Mouse (Mus musculus): ENCODE measurements around the gene Neb.

Neb gene

GRCm38 (mm10) chr2:52374706-52375105 lies 3.6 kb downstream of the Neb start:
- no peak for DNase-seq (ENCODE audit: low spot score)

- no peak for DNase-seq (ENCODE audit: low spot score)
Observed at GRCm38 (mm10) chr2:52372480-52372879, 5.8 kb downstream of the Neb start.

GRCm38 (mm10) chr2:52372080-52372479 lies 6.2 kb downstream of the Neb start:
- no peak for DNase-seq (ENCODE audit: low spot score)

- DNase-seq (ENCODE audit: low spot score), result no peak
Observed at GRCm38 (mm10) chr2:52371066-52371465, 7.2 kb downstream of the Neb start.

- no peak for DNase-seq (ENCODE audit: low spot score)
Observed at GRCm38 (mm10) chr2:52369622-52370021, 8.7 kb downstream of the Neb start.

GRCm38 (mm10) chr2:52367665-52368064 lies 10.6 kb downstream of the Neb start:
- DNase-seq (ENCODE audit: low spot score), result no peak

- no peak for DNase-seq (ENCODE audit: low spot score)
Observed at GRCm38 (mm10) chr2:52367248-52367647, 11.0 kb downstream of the Neb start.

GRCm38 (mm10) chr2:52361086-52361485 lies 17.2 kb downstream of the Neb start:
- DNase-seq (ENCODE audit: low spot score), result no peak

GRCm38 (mm10) chr2:52359722-52360121 lies 18.6 kb downstream of the Neb start:
- no peak for DNase-seq (ENCODE audit: low spot score)

- no peak for DNase-seq (ENCODE audit: low spot score)
Observed at GRCm38 (mm10) chr2:52358156-52358555, 20.1 kb downstream of the Neb start.

- DNase-seq (ENCODE audit: low spot score), result no peak
Observed at GRCm38 (mm10) chr2:52351029-52351428, 27.2 kb downstream of the Neb start.

- no peak for DNase-seq (ENCODE audit: low spot score)
Observed at GRCm38 (mm10) chr2:52340990-52341389, 37.3 kb downstream of the Neb start.

- no peak for DNase-seq (ENCODE audit: low spot score)
Observed at GRCm38 (mm10) chr2:52335556-52335955, 42.7 kb downstream of the Neb start.

GRCm38 (mm10) chr2:52335087-52335486 lies 43.2 kb downstream of the Neb start:
- no peak for DNase-seq (ENCODE audit: low spot score)

- DNase-seq (ENCODE audit: low spot score), result no peak
Observed at GRCm38 (mm10) chr2:52333535-52333934, 44.7 kb downstream of the Neb start.

GRCm38 (mm10) chr2:52331761-52332160 lies 46.5 kb downstream of the Neb start:
- no peak for DNase-seq (ENCODE audit: low spot score)

GRCm38 (mm10) chr2:52327244-52327815 lies 50.9 kb downstream of the Neb start:
- no peak for DNase-seq (ENCODE audit: low spot score)

GRCm38 (mm10) chr2:52321866-52322265 lies 56.4 kb downstream of the Neb start:
- no peak for DNase-seq (ENCODE audit: low spot score)

- DNase-seq (ENCODE audit: low spot score), result no peak
Observed at GRCm38 (mm10) chr2:52320175-52320574, 58.1 kb downstream of the Neb start.

GRCm38 (mm10) chr2:52319020-52319567 lies 59.2 kb downstream of the Neb start:
- no peak for DNase-seq (ENCODE audit: low spot score)

GRCm38 (mm10) chr2:52317471-52317870 lies 60.8 kb downstream of the Neb start:
- DNase-seq (ENCODE audit: low spot score), result no peak

- DNase-seq (ENCODE audit: low spot score), result no peak
Observed at GRCm38 (mm10) chr2:52315737-52316136, 62.5 kb downstream of the Neb start.

- no peak for DNase-seq (ENCODE audit: low spot score)
Observed at GRCm38 (mm10) chr2:52314922-52315730, 63.1 kb downstream of the Neb start.

All from retina, embryonic 14.5 days (tissue).